Mouse (Mus musculus): ENCODE results near the gene Ly6g6e.
A peak's percentile ranks its signal among the peaks of the same experiment; 100 is the strongest.

Gene Ly6g6e

DNA sequence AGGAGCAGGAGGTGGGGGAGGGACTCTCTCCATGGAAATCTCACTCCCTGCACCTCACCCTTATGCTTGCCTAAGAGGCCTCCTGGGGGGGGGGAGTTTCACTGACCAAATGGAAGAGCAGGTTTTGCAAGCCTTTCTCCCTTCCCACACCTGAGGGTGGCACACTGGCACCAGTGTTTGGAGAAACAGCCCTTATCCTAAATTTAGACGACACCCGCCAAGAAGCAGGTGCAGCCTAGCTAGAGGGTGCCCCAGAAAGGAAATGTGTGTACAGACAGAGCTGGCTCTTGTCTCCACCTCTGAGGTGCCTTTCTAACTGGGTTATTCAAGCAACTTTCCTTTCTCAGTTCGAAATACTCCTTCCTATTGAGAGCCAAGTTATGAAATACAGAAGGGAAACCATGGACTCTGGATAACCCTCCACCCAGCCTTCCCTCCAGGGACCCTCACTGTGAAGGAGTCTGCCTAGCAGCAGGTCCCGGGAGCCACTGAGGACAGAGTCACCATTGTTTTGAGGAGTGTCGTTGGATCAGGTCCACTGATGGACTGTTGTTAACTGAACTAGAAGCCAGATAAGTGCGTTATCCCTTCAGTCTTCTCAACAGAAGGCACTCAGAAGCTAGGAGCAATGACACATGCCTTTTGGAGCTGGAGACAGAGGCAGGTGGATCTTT, 6.0 kb upstream of the Ly6g6e start:
- no peak for DNase-seq (ENCODE audit: inconsistent age in 2 of 2, low spot score in 1 of 2)

DNA sequence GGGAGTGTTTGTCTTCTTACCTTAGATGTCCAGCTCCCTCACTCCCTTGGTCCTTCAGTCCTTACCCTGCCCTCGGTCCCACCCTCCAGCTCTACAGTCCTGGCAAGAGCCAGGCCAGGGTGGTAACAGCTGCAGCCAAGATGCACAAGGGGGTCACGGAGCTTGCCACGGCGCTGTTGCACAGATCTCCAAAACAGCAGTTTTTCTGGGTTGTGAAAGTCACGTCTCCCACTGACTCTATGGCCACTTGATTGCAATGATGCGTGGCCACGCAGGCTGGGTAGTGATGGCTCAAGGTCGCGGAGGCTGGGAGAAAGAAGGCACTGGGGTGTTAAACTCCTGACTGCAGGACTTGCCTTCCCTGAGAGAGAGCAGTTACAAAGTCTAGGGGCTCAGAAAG, 5.2 kb upstream of the Ly6g6e start:
- DNase-seq (ENCODE audit: inconsistent age in 2 of 2, low spot score in 1 of 2): no peak

DNA sequence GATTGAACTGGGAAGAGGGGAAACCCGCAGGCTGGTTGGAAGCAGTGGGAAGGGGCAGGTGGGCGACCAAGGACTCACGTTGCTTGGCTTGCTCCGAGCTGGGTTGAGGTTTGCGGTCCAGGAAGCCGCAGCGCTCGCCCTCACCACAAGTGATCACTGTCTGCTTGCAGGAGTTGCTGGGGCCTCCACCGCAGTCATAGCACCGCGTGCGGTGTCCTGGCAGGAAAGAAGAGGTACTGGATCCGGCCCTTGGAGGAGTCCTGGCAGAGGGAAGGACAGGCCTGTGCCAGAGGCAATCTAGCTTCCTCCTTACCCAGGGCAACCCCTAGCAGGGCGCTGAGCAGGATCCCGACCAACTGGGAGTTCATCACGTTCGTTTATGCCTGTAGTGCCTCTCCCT, 2.6 kb upstream of the Ly6g6e start:
- DNase-seq (ENCODE audit: inconsistent age in 2 of 2, low spot score in 1 of 2): no peak

- no peak for DNase-seq (ENCODE audit: inconsistent age in 2 of 2, low spot score in 1 of 2)
These were observed 583 bp downstream of the Ly6g6e start for GRCm38 (mm10) chr17:35077285-35077684.

DNA sequence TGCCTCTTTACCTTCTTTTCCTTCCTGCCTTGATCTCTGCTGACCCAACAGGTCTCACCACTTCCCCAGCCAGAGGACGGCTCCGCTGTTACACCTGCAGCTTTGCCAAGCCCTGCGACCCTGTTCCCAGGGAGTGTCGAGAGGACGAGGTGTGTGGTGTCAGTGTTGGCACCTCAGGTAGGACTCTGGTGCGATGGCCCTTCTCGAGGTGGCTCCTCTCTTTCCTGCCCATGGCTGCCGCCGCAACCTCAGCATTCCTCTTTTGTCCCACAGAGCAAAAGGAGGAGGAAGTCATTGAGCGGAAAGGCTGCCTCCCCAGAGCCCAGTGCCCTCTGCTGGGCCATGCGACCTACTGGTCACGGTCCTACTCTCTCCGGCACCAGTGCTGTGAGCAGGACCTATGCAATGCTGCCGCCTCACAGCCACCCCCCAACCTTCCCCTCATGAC, 1.1 kb downstream of the Ly6g6e start, which contains the start of gene Ly6g6d:
Gene Ly6g6d (minus strand): TSS at position 280 of the 448 bp plus-strand sequence.
- peak in 1 of 2 experiments; percentile 62 for DNase-seq (ENCODE audit: inconsistent age in 2 of 2, low spot score in 1 of 2)

DNA sequence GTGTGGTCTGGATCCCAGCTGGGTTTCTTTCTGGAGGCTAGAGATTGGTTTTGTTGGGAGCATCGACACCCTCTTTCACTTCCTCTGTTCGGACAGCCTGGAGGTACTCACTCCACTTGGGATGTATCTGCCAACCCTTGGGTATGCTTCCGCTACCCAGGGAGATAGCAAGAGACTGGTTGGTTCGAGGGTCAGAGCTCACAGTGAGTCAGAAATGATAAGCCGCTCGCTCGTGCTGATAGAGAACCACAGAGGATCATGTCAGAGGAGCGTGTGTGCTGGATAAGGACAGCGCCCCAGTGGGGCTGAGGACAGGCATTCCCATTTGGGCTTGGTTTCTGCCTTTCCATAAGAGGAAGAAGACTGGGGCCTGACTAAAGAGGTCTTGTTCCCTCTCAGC, 3.1 kb downstream of the Ly6g6e start:
- no peak for DNase-seq (ENCODE audit: inconsistent age in 2 of 2, low spot score in 1 of 2)

DNA sequence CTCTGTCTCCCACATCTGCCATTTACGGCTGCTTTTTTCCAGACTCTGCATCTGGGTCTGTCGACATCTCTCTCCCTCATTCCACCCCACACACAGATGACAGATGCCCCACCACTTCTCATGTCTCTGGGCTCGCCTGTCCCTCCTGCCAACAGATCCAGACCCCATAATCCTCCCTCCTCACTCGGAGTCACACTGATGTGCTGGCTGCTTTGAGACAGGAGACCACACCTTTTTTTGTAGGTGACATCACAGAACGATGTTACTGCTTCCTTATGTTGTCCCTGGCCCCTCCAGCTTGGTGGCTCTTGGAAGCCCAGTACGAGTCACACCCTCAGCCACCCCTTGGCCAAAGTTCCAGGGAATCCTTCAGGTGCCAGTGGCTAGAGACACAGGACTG, 3.5 kb downstream of the Ly6g6e start:
- DNase-seq (ENCODE audit: inconsistent age in 2 of 2, low spot score in 1 of 2): no peak

DNA sequence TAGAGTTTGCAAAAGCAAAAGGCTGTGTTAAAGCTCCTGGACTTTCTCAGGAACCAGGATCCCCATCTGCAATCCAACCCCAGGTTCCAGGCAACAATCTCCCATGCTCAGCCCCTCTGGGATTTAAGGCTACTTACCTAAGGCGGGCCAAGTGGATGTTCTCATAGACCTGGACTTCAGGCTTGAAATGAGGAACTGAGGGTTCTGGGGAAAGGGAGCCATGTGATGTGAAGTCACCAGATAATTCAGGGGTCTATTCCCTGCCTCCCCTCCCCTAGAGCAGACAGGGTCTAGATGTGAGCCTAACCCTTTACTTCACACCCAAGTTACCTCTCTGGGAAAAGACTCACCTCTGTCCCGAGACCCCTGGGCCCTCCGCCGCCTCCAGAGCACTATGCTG, 4.0 kb downstream of the Ly6g6e start:
- DNase-seq (ENCODE audit: inconsistent age in 2 of 2, low spot score in 1 of 2): no peak

DNA sequence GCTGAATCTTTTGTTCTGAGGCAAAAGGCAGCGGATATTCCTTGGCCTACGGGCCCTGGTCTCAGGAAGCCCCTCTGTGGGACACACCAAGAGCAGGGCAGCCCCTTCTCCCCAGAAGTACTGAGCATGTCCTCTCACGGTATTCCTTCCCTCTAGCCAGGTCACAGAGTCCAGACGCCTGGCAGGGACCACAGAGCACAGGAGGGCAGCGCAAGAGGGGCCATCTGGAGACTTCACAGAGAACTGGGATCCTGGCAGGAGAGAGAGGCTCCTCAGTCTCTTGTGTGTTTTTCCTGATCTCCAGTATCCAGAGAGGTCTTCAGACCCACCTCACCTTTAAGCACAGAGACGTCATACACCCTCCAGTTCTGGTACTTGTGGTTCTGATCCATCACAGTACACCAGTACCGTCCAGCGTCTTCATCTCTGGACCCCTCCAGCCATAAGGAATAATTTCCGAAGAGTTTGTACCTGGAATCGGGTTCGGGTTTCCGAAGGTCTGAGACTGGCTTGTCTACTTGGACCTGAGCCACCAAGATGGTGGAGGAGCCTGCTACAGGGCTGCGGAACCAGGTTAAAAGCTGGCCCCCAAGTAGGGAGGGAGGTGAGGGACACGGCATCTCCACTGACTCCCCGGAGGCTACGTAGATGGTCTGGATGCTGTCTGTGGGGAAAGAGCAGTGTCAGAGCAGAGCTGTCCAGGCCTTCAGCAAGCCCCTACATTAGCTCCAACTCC, 6.3 kb downstream of the Ly6g6e start:
- no peak for DNase-seq (ENCODE audit: inconsistent age in 2 of 2, low spot score in 1 of 2)

GRCm38 (mm10) chr17:35083929-35084497, 7.3 kb downstream of the Ly6g6e start:
- no peak for DNase-seq (ENCODE audit: inconsistent age in 2 of 2, low spot score in 1 of 2)

DNA sequence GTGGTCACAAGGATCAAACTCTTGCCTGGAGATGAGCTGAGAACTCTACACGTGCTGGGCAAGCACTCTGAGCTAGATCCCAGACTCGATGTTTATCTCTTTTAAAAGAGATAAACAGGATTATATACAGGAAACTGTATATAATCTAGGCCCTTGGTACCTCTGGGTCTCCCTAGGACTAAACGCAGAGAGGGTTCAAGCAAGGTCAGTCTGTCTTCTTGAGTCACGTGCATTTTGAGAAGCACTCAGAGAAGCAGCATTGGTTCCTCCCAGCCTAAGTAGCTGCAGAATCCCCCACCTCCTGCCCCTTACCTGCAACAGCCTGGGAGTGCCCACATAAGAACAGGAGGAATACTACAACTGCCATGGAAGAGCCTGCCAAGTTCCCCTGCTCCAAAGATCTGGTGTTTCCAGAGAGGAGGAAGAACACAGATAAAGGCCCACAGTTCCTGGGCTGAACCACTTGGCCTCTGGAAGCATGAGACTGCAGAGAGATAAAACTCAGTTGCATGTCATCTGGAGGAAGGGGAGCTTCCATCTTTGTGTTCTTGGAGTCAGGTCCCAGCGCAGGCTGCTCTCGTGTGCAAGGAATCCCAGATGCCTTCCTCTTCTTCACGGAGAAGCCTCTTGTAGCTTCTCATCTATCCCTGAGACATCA, 8.6 kb downstream of the Ly6g6e start, which contains the start of gene Ly6g6f:
Gene Ly6g6f (minus strand): TSS at position 403 of the 658 bp plus-strand sequence.
- DNase-seq (ENCODE audit: inconsistent age in 2 of 2, low spot score in 1 of 2): no peak

GRCm38 (mm10) chr17:35088151-35088550, 11.4 kb downstream of the Ly6g6e start:
- no peak for DNase-seq (ENCODE audit: inconsistent age in 2 of 2, low spot score in 1 of 2)

GRCm38 (mm10) chr17:35088825-35089644, 12.3 kb downstream of the Ly6g6e start, which contains the start of gene Abhd16a:
Gene Abhd16a (plus strand): TSS chr17:35089263.
- DNase-seq (ENCODE audit: inconsistent age in 2 of 2, low spot score in 1 of 2): peak; percentile 95 to 98

- peak; percentile 45 to 69 for DNase-seq (ENCODE audit: inconsistent age in 2 of 2, low spot score in 1 of 2)
These were observed 13.6 kb downstream of the Ly6g6e start for GRCm38 (mm10) chr17:35090166-35090932.

DNA sequence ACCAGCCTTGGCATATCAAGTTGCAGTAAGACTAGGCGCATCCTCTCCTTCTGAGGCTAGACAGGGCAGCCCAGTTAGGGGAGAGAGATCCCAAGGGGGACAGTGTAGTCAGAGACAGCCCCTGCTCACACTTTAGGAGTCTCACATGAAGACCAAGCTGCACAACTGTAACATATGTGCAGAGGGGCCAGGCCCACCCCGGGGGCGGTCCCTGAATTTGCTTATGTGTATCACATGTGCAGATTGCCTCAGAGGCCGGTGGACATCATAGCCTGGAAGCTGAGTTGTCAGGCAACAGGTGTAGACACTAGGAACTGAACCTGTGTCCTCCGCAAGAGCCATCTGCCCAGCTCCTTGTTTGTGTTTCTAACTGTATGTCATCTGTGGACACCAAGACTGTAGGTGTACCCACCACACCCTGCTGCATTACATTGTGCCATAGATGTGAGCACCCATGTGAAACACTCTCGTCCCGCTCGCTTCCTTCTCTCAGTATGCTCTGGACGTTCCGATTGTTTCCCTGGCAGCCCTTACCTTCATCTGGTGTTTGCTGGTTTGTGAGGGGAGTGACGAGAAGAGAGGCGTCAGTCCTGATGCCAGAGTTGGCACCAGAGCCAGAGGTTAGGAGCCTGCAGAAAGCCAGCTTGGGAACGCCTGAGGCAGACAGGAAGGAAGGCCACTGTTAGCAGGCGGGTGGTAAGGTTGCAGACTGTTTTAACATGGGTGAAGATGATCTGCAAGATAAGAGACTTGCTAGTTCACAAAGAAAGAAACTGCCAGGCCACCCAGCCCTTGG, 15.9 kb downstream of the Ly6g6e start:
- no peak for DNase-seq (ENCODE audit: inconsistent age in 2 of 2, low spot score in 1 of 2)

DNA sequence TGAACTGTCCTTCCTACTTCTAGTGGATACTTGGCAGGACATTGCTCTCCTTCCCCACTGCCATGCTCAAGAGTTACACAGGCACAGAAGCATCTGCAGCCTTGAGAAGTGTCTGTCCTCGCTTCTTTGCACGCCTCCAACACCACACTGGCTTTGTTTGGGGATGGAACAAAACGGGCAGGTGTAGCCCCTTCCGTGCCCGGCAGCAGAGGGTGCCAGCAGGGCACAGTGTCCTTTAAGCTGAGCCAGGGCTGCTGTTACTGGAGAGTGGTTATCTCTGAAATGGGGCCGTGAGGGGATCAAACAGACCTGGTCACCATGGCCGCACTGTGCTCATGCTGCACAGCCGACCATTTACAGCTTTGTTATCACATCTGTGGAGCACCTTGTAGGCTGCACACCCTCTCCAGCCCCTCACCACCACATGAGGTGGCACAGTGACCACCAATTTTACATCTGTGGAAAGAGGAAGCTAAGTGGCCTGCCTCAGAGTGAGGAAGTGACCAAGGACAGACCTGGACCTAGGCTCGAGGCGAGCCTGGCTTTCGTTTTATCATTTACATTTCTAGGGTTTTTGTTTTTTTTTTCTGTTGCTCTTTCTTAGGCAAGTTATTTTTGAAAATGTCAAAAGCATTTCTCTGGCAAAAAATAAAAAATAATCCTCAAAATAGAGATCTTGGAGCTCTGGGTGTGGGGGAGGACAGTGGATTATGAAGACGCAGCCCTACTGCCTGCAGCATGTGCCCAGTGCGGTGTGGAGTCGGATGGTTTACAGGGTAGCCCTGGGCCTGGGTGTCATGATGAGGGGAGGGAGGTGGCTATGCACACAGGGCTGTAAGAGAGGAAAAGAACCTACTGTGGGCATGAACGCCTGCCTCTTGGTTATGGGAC, 18.0 kb downstream of the Ly6g6e start:
- DNase-seq (ENCODE audit: inconsistent age in 2 of 2, low spot score in 1 of 2): no peak

GRCm38 (mm10) chr17:35096597-35096996, 19.9 kb downstream of the Ly6g6e start:
- DNase-seq (ENCODE audit: inconsistent age in 2 of 2, low spot score in 1 of 2): no peak

GRCm38 (mm10) chr17:35097164-35097655, 20.5 kb downstream of the Ly6g6e start:
- DNase-seq (ENCODE audit: inconsistent age in 2 of 2, low spot score in 1 of 2): no peak
